Mouse (Mus musculus) kidney, adult 9 months (tissue): ENCODE measurements around the gene Brd4.
A peak's percentile ranks its signal among the peaks of the same experiment; 100 is the strongest.

Experiments
- DNase-seq: peaks from one replicate; pipeline ENCODE4 v3.0.0; 2022

Gene Brd4

DNA sequence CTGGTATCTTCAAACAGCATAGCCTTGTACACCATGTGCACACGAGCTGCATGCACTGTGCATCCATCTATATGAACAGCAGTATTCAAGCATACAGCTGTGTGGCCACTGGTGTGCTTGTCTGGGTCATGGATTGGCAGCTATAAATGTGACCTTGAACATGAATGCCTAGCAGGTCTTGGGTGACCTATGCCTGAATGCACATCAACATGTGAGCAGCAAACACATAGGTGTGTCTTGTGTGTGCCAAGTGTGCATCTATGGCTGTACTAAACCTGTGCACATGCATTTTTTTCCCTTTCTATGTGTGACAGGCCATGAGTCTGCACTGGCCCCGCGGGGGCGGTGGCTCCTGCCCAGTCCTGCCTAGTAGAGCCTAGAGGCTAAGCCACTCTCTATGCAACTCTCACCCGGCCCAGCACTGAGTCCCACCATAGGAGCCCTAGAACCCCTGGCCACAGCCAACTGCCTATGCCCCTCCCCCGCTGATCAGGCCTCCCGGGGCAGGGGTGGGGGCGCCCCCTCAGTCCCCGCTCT lies 119.2 kb downstream of the Brd4 start:
- DNase-seq: no peak

- DNase-seq: no peak
Measured at GRCm38 (mm10) chr17:32164780-32165179, 119.7 kb downstream of the Brd4 start.

DNA sequence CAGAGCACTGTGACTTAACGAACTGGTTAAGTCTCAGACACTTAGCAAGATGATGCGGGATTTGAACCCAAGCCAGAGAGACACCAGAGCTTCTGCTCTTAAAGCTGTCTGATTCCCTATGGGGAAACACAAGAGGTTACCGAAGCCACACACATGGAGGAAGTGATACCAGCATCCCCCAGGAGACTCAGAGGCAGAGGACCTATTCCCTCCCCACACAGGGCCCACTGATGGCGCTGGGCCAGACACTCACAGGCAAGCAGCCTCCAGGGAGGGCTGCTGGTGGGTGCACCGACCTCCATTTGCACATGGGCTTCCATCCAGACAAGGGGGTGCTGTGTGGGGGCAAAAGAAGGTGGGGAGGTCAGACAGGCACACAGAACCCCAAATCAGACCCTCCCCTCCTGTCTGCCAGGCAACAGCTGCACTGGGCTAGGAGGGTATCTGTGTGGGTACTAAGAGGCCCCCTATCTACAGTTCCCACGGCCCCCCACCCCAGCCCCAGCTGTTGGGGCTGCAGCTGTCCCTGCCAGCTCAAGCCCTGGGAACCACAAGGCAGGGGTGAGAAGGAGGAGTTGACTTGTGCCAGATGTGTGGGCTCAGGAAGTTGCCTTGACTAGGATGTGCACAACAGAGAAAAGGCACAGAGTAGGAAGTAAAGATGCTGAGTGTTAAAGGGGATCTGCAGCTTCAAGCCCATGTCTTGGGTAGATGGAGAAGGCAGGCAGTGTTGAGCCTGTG lies 120.4 kb downstream of the Brd4 start:
- DNase-seq: no peak

DNA sequence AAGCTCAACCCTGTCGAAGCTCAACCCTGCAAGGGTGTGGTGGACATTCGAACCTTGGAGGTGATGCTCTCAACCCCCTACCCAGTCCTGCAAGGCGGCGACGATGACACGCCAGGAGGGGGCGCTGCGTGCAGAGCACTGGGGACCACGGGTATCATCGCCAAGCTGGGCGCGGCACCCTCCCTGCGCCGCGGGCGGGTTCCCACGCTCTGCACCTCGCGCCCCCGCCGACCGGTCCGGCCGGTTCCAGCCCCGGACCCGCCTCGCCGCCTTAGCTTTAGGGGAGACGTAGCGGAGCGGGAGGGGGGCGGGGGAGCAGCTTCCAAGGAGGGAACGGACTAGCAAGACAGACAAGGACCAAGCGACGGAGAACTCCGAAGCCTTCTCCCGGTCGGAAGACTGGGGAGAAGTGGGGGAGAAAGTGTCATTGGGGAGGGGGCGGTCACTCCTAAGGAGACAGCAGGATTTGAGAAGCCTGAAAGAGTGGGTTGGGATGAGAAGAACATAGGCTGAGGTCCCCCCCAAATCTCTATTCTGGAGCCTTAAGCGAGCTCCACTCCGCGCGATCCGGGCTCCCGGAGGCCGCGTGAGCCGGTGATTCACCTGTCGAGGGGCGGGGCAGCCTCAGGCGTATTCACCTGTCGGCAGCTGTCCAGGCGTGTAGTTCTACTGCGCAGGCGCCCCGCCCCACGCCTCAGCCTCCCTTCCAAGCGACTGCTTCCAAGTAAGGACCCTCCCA lies 122.2 kb downstream of the Brd4 start:
- DNase-seq: peak; percentile 52

- no peak for DNase-seq
Measured at GRCm38 (mm10) chr17:32160882-32161281, 123.6 kb downstream of the Brd4 start.

GRCm38 (mm10) chr17:32158841-32159240 lies 125.7 kb downstream of the Brd4 start:
- no peak for DNase-seq

GRCm38 (mm10) chr17:32146718-32147117 lies 137.8 kb downstream of the Brd4 start:
- DNase-seq: no peak
